Mouse (Mus musculus) ES-Bruce4 (cell line): ENCODE data around the gene Tmem50b.

Source experiments
- CTCF ChIP-seq: IDR thresholded peaks from one replicate; pipeline ENCODE4 v1.8.1; 2011; ENCODE audit warnings: low read depth, low read length
- EP300 ChIP-seq: IDR thresholded peaks from 2 replicates; pipeline ENCODE4 v1.6.1; 2011; ENCODE audit warnings: low read depth, low read length; ENCODE audit not compliant: insufficient read depth
- POLR2A ChIP-seq: IDR thresholded peaks from one replicate; pipeline ENCODE4 v1.8.1; 2011; ENCODE audit warnings: low read length; ENCODE audit not compliant: insufficient read depth

GRCm38 (mm10) chr16:91585617-91586016, 12.0 kb downstream of the Tmem50b start:
- no peak for TF ChIP-seq CTCF
- no peak for TF ChIP-seq POLR2A
- no peak for TF ChIP-seq EP300
